Comparison of ENCODE assay signal across 18 mouse cellular contexts in genomic region chr5:111898482-111898881, GRCm38 (mm10).
DNase-seq lines count a peak whose midpoint lies in the region; ATAC-seq and TF ChIP-seq lines count a peak whose summit lies in the region.
"Had no signal": no experiment of that assay in that cellular context is flagged by ENCODE, and none has a peak within 500 bp of the region (broad histone marks: within the 10 kb centered on the region; RNA-seq: fewer than 3 reads in every experiment).

No protein-coding gene starts in this region.

- H3K9me3 ChIP-seq in hindbrain, embryonic 11.5 days (ENCODE audit: control insufficient read depth, low read length) = no peaks in the 10 kb centered on the region
- no peaks in the 10 kb centered on the region for H3K9me3 ChIP-seq in hindbrain, embryonic 16.5 days (ENCODE audit: control insufficient read depth, low read length)
- H3K9me3 ChIP-seq in forebrain, embryonic 11.5 days (ENCODE audit: control insufficient read depth, low read length) = no peaks in the 10 kb centered on the region
- no peaks in the 10 kb centered on the region for H3K9me3 ChIP-seq in forebrain, embryonic 16.5 days (ENCODE audit: control insufficient read depth, low read length)
- no peaks in the 10 kb centered on the region for H3K9me3 ChIP-seq in midbrain, embryonic 13.5 days
- H3K9me3 ChIP-seq: embryonic facial prominence, embryonic 15.5 days; limb, embryonic 15.5 days had no signal

- peak overlapping the region; percentile 85 for H3K27ac ChIP-seq in hindbrain, embryonic 11.5 days (ENCODE audit: low read depth, low read length)
- no peak overlapping the region for H3K27ac ChIP-seq in hindbrain, embryonic 16.5 days (ENCODE audit: low read depth, low read length)
- H3K27ac ChIP-seq in forebrain, embryonic 11.5 days (ENCODE audit: low read depth, low read length) = peak overlapping the region; percentile 46; the same call in 1 of the 2 replicates
- 0 out of 2 replicates have a peak overlapping the region, but pooled peaks have one; percentile 42 for H3K27ac ChIP-seq in forebrain, embryonic 16.5 days (ENCODE audit: low read length)
- peak overlapping the region; percentile 73 for H3K27ac ChIP-seq in midbrain, embryonic 13.5 days
- no peak overlapping the region for H3K27ac ChIP-seq in cerebellum, adult 2 months (ENCODE audit: insufficient read depth, low read length)
- H3K27ac ChIP-seq: embryonic facial prominence, embryonic 15.5 days; limb, embryonic 15.5 days had no signal

- peak overlapping the region; percentile 43 for H3K9ac ChIP-seq in hindbrain, embryonic 11.5 days (ENCODE audit: low read depth, low read length)
- H3K9ac ChIP-seq in hindbrain, embryonic 16.5 days (ENCODE audit: low read depth, low read length) = no peak overlapping the region
- H3K9ac ChIP-seq in forebrain, embryonic 11.5 days (ENCODE audit: low read length) = no peak overlapping the region
- no peak overlapping the region for H3K9ac ChIP-seq in forebrain, embryonic 16.5 days (replicated peaks; ENCODE audit: low read depth, low read length)
- no peak overlapping the region for H3K9ac ChIP-seq in midbrain, embryonic 13.5 days (replicated peaks)
- H3K9ac ChIP-seq: embryonic facial prominence, embryonic 15.5 days; limb, embryonic 15.5 days had no signal

- WGBS in hindbrain, embryonic 11.5 days = 36% methylated on average over 12 of the region's 12 CpGs
- WGBS in hindbrain, embryonic 16.5 days = 18% methylated on average over 12 of the region's 12 CpGs
- WGBS in forebrain, embryonic 11.5 days = 59% methylated on average over 12 of the region's 12 CpGs
- 21% methylated on average over 12 of the region's 12 CpGs for WGBS in forebrain, embryonic 16.5 days
- 28% methylated on average over 12 of the region's 12 CpGs for WGBS in midbrain, embryonic 13.5 days
- WGBS in cerebellum, adult 2 months = 43% methylated on average over 12 of the region's 12 CpGs

- peak; percentile 54 for DNase-seq in hindbrain, embryonic 11.5 days (ENCODE audit: low spot score)
- DNase-seq in forebrain, embryonic 11.5 days (ENCODE audit: low spot score) = no peak
- DNase-seq in cerebellum, adult 2 months = no peak
- no peak for DNase-seq in heart, adult 18-20 months
- DNase-seq in right cerebral cortex, postnatal 25 days = no peak
- DNase-seq: adrenal gland, postnatal 36 days; cerebellum, adult 8-10 months; heart, postnatal 10 days; kidney, adult 2 months; kidney, postnatal 10 days; thymus, postnatal 14 days had no signal

- peak; percentile 30; the same call in 1 of the 2 replicates for ATAC-seq in hindbrain, embryonic 11.5 days (ENCODE audit: low FRiP score)
- no peak for ATAC-seq in hindbrain, embryonic 16.5 days
- no peak for ATAC-seq in forebrain, embryonic 11.5 days (replicated peaks; ENCODE audit: low FRiP score)
- no peak for ATAC-seq in forebrain, embryonic 16.5 days
- peak; percentile 38; the same call in 1 of the 2 replicates for ATAC-seq in midbrain, embryonic 13.5 days
- ATAC-seq: lung, postnatal 0 days had no signal

- H3K36me3 ChIP-seq in hindbrain, embryonic 11.5 days (ENCODE audit: control insufficient read depth, insufficient read depth, low read length) = no peaks in the 10 kb centered on the region
- H3K36me3 ChIP-seq in hindbrain, embryonic 16.5 days (ENCODE audit: control insufficient read depth, insufficient read depth, low read length) = no peaks in the 10 kb centered on the region
- H3K36me3 ChIP-seq in forebrain, embryonic 11.5 days (ENCODE audit: control insufficient read depth, insufficient read depth, low read length) = no peaks in the 10 kb centered on the region
- H3K36me3 ChIP-seq in forebrain, embryonic 16.5 days (ENCODE audit: control insufficient read depth, insufficient read depth) = no peaks in the 10 kb centered on the region
- no peaks in the 10 kb centered on the region for H3K36me3 ChIP-seq in midbrain, embryonic 13.5 days
- H3K36me3 ChIP-seq: embryonic facial prominence, embryonic 15.5 days; limb, embryonic 15.5 days had no signal

- no peak overlapping the region; the same call in 1 of the 2 replicates for H3K4me2 ChIP-seq in hindbrain, embryonic 11.5 days (replicated peaks; ENCODE audit: low read depth, low read length)
- no peak overlapping the region for H3K4me2 ChIP-seq in hindbrain, embryonic 16.5 days (ENCODE audit: low read length)
- no peak overlapping the region for H3K4me2 ChIP-seq in forebrain, embryonic 11.5 days (ENCODE audit: low read depth, low read length, severe bottlenecking)
- no peak overlapping the region for H3K4me2 ChIP-seq in forebrain, embryonic 16.5 days (ENCODE audit: low read length)
- 0 out of 2 replicates have a peak overlapping the region, but pooled peaks have one; percentile 4 for H3K4me2 ChIP-seq in midbrain, embryonic 13.5 days (replicated peaks)
- H3K4me2 ChIP-seq: embryonic facial prominence, embryonic 15.5 days; heart, embryonic 11.5 days; limb, embryonic 15.5 days had no signal

- H3K4me3 ChIP-seq in hindbrain, embryonic 11.5 days (ENCODE audit: low read depth, low read length) = no peak overlapping the region
- H3K4me3 ChIP-seq in hindbrain, embryonic 16.5 days (ENCODE audit: low read length) = no peak overlapping the region
- H3K4me3 ChIP-seq in forebrain, embryonic 11.5 days (ENCODE audit: low read depth, low read length) = no peak overlapping the region
- H3K4me3 ChIP-seq in forebrain, embryonic 16.5 days (replicated peaks; ENCODE audit: low read length) = no peak overlapping the region
- H3K4me3 ChIP-seq in midbrain, embryonic 13.5 days (replicated peaks) = no peak overlapping the region
- H3K4me3 ChIP-seq in cerebellum, adult 2 months (replicated peaks; ENCODE audit: insufficient read depth, low read depth, low read length) = no peak overlapping the region
- H3K4me3 ChIP-seq: embryonic facial prominence, embryonic 15.5 days; limb, embryonic 15.5 days had no signal

- no peaks in the 10 kb centered on the region for H3K27me3 ChIP-seq in hindbrain, embryonic 11.5 days (ENCODE audit: control insufficient read depth, insufficient read depth, low read length)
- H3K27me3 ChIP-seq in hindbrain, embryonic 16.5 days (replicated peaks; ENCODE audit: control insufficient read depth, insufficient read depth, low read length) = no peaks in the 10 kb centered on the region; the same call in none of the 2 replicates
- H3K27me3 ChIP-seq in forebrain, embryonic 11.5 days (ENCODE audit: control insufficient read depth, insufficient read depth, low read length) = no peaks in the 10 kb centered on the region
- H3K27me3 ChIP-seq in forebrain, embryonic 16.5 days (replicated peaks; ENCODE audit: control insufficient read depth, insufficient read depth, low read length) = no peaks in the 10 kb centered on the region
- peaks cover 18% of the 10 kb centered on the region; the same call in 1 of the 2 replicates for H3K27me3 ChIP-seq in midbrain, embryonic 13.5 days
- 0 out of 2 replicates have a peak, but pooled peaks cover 1% of the 10 kb centered on the region for H3K27me3 ChIP-seq in cerebellum, adult 2 months (ENCODE audit: control insufficient read depth, insufficient read depth, low read length)

- peaks cover 23% of the 10 kb centered on the region for H3K4me1 ChIP-seq in hindbrain, embryonic 11.5 days (replicated peaks; ENCODE audit: control insufficient read depth, insufficient read depth, low read length)
- peaks cover 16% of the 10 kb centered on the region for H3K4me1 ChIP-seq in hindbrain, embryonic 16.5 days (ENCODE audit: control insufficient read depth, insufficient read depth, low read depth, low read length)
- peaks cover 30% of the 10 kb centered on the region for H3K4me1 ChIP-seq in forebrain, embryonic 11.5 days (replicated peaks; ENCODE audit: control insufficient read depth, insufficient read depth, low read length)
- peaks cover 33% of the 10 kb centered on the region for H3K4me1 ChIP-seq in forebrain, embryonic 16.5 days (replicated peaks; ENCODE audit: control insufficient read depth, insufficient read depth, low read length)
- peaks cover 57% of the 10 kb centered on the region for H3K4me1 ChIP-seq in midbrain, embryonic 13.5 days (replicated peaks)
- no peaks in the 10 kb centered on the region for H3K4me1 ChIP-seq in cerebellum, adult 2 months (ENCODE audit: control insufficient read depth, insufficient read depth, low read length)

- TF ChIP-seq CTCF in cerebellum, adult 2 months (IDR thresholded peaks at IDR 0.05; ENCODE audit: borderline replicate concordance, insufficient read depth, low read depth, low read length) = no peak

- no peak for TF ChIP-seq POLR2A in cerebellum, adult 2 months (IDR thresholded peaks at IDR 0.05; ENCODE audit: borderline replicate concordance, insufficient read depth, low read length)

Comparison
In these comparisons a context has a peak if more than half of its experiments do, and no peak if none do; other contexts are left out.
1. ATAC-seq: peak in hindbrain, embryonic 11.5 days (single experiment) and midbrain, embryonic 13.5 days (single experiment); none in hindbrain, embryonic 16.5 days (single experiment), forebrain, embryonic 11.5 days (single experiment) and forebrain, embryonic 16.5 days (single experiment).
2. H3K27ac ChIP-seq: peak in hindbrain, embryonic 11.5 days (single experiment), forebrain, embryonic 11.5 days (single experiment), forebrain, embryonic 16.5 days (single experiment) and midbrain, embryonic 13.5 days (single experiment); none in hindbrain, embryonic 16.5 days (single experiment) and cerebellum, adult 2 months (single experiment).